Mouse (Mus musculus): Measurements from ENCODE around the gene 2310022A10Rik. TPM values are rescaled to one million over a fixed set of nuclear protein-coding genes. Genes with fewer than 3 reads are reported as not detected.

2310022A10Rik gene
- polyA plus RNA-seq, 1 experiment from 2014 or later = 26.4 TPM

- H3K9ac ChIP-seq = peak overlapping the region; percentile 31; the same call in 1 of the 2 replicates
- DNase-seq (ENCODE audit: low spot score) (no peak), ATAC-seq (ENCODE audit: low FRiP score) (no peak)
- H3K27ac ChIP-seq = peak overlapping the region; percentile 79
- 73% methylated on average over 9 of the region's 9 CpGs for WGBS
- H3K4me3 ChIP-seq (replicated peaks; ENCODE audit: low read length) = no peak overlapping the region
- H3K4me1 ChIP-seq (replicated peaks; ENCODE audit: control insufficient read depth, insufficient read depth, low read length) = peaks cover 33% of the 10 kb centered on the region; the same call in 1 of the 2 replicates
- no peaks in the 10 kb centered on the region for H3K9me3 ChIP-seq (ENCODE audit: control insufficient read depth, low read length)
- H3K27me3 ChIP-seq (ENCODE audit: control insufficient read depth, insufficient read depth, low read length) = no peaks in the 10 kb centered on the region
- H3K4me2 ChIP-seq (replicated peaks) = no peak overlapping the region
- H3K36me3 ChIP-seq (replicated peaks; ENCODE audit: control insufficient read depth, insufficient read depth) = peaks cover 16% of the 10 kb centered on the region
These were observed 52.7 kb downstream of the 2310022A10Rik start for GRCm38 (mm10) chr7:27605499-27606285.

GRCm38 (mm10) chr7:27606481-27607254, 53.6 kb downstream of the 2310022A10Rik start:
- Histone ChIP-seq H3K27ac (no peak overlapping the region), H3K9me3 (ENCODE audit: control insufficient read depth, low read length) (no peaks in the 10 kb centered on the region), H3K4me1 (replicated peaks; ENCODE audit: control insufficient read depth, insufficient read depth, low read length) (peaks cover 29% of the 10 kb centered on the region; the same call in 1 of the 2 replicates), H3K4me3 (replicated peaks; ENCODE audit: low read length) (no peak overlapping the region), H3K27me3 (ENCODE audit: control insufficient read depth, insufficient read depth, low read length) (no peaks in the 10 kb centered on the region), H3K4me2 (replicated peaks) (no peak overlapping the region), H3K36me3 (replicated peaks; ENCODE audit: control insufficient read depth, insufficient read depth) (peaks cover 24% of the 10 kb centered on the region), H3K9ac (no peak overlapping the region)
- WGBS = 67% methylated on average over 10 of the region's 10 CpGs
- no peak for DNase-seq (ENCODE audit: low spot score)
- ATAC-seq (ENCODE audit: low FRiP score) = no peak

GRCm38 (mm10) chr7:27607580-27607979, 54.5 kb downstream of the 2310022A10Rik start:
- no peak overlapping the region for H3K9ac ChIP-seq
- no peak overlapping the region for H3K4me3 ChIP-seq (replicated peaks; ENCODE audit: low read length)
- H3K36me3 ChIP-seq (replicated peaks; ENCODE audit: control insufficient read depth, insufficient read depth) = peaks cover 24% of the 10 kb centered on the region
- no peak overlapping the region for H3K4me2 ChIP-seq (replicated peaks)
- WGBS = 34% methylated on average over 5 of the region's 5 CpGs
- H3K27ac ChIP-seq = no peak overlapping the region
- DNase-seq (ENCODE audit: low spot score) = no peak
- peak; percentile 58; the same call in 1 of the 2 replicates for ATAC-seq (ENCODE audit: low FRiP score)
- H3K27me3 ChIP-seq (ENCODE audit: control insufficient read depth, insufficient read depth, low read length) = no peaks in the 10 kb centered on the region
- peaks cover 29% of the 10 kb centered on the region; the same call in 1 of the 2 replicates for H3K4me1 ChIP-seq (replicated peaks; ENCODE audit: control insufficient read depth, insufficient read depth, low read length)
- no peaks in the 10 kb centered on the region for H3K9me3 ChIP-seq (ENCODE audit: control insufficient read depth, low read length)

- Histone ChIP-seq H3K4me3 (replicated peaks; ENCODE audit: low read length) (no peak overlapping the region), H3K4me2 (replicated peaks) (no peak overlapping the region), H3K36me3 (replicated peaks; ENCODE audit: control insufficient read depth, insufficient read depth) (peaks cover 24% of the 10 kb centered on the region), H3K9ac (no peak overlapping the region), H3K27ac (no peak overlapping the region), H3K9me3 (ENCODE audit: control insufficient read depth, low read length) (no peaks in the 10 kb centered on the region), H3K27me3 (ENCODE audit: control insufficient read depth, insufficient read depth, low read length) (no peaks in the 10 kb centered on the region), H3K4me1 (replicated peaks; ENCODE audit: control insufficient read depth, insufficient read depth, low read length) (peaks cover 34% of the 10 kb centered on the region)
- DNase-seq (ENCODE audit: low spot score) = no peak
- ATAC-seq (ENCODE audit: low FRiP score) = no peak
- WGBS = 94% methylated on average over 3 of the region's 3 CpGs
These were observed 55.1 kb downstream of the 2310022A10Rik start for GRCm38 (mm10) chr7:27608130-27608529.

GRCm38 (mm10) chr7:27609285-27609684, 56.3 kb downstream of the 2310022A10Rik start:
- Histone ChIP-seq H3K4me3 (replicated peaks; ENCODE audit: low read length) (no peak overlapping the region), H3K9me3 (ENCODE audit: control insufficient read depth, low read length) (no peaks in the 10 kb centered on the region), H3K27ac (no peak overlapping the region), H3K4me1 (replicated peaks; ENCODE audit: control insufficient read depth, insufficient read depth, low read length) (peaks cover 41% of the 10 kb centered on the region), H3K9ac (no peak overlapping the region), H3K36me3 (replicated peaks; ENCODE audit: control insufficient read depth, insufficient read depth) (peaks cover 27% of the 10 kb centered on the region), H3K4me2 (replicated peaks) (no peak overlapping the region), H3K27me3 (ENCODE audit: control insufficient read depth, insufficient read depth, low read length) (no peaks in the 10 kb centered on the region)
- DNase-seq (ENCODE audit: low spot score) = no peak
- WGBS = 97% methylated on average over 4 of the region's 4 CpGs
- ATAC-seq (ENCODE audit: low FRiP score) = no peak

- H3K9me3 ChIP-seq (ENCODE audit: control insufficient read depth, low read length) = no peaks in the 10 kb centered on the region
- H3K4me1 ChIP-seq (replicated peaks; ENCODE audit: control insufficient read depth, insufficient read depth, low read length) = peaks cover 41% of the 10 kb centered on the region
- DNase-seq (ENCODE audit: low spot score) (no peak), ATAC-seq (ENCODE audit: low FRiP score) (no peak)
- peaks cover 27% of the 10 kb centered on the region for H3K36me3 ChIP-seq (replicated peaks; ENCODE audit: control insufficient read depth, insufficient read depth)
- 87% methylated on average over 2 of the region's 2 CpGs for WGBS
- H3K9ac ChIP-seq = no peak overlapping the region
- H3K4me2 ChIP-seq (replicated peaks) = no peak overlapping the region
- H3K27me3 ChIP-seq (ENCODE audit: control insufficient read depth, insufficient read depth, low read length) = no peaks in the 10 kb centered on the region
- H3K4me3 ChIP-seq (replicated peaks; ENCODE audit: low read length) = no peak overlapping the region
- H3K27ac ChIP-seq = no peak overlapping the region
These were observed 56.7 kb downstream of the 2310022A10Rik start for GRCm38 (mm10) chr7:27609688-27610087.

- DNase-seq (ENCODE audit: low spot score) = no peak
- no peak overlapping the region for H3K4me3 ChIP-seq (replicated peaks; ENCODE audit: low read length)
- ATAC-seq (ENCODE audit: low FRiP score) = no peak
- H3K27ac ChIP-seq = no peak overlapping the region
- no peak overlapping the region for H3K9ac ChIP-seq
- no peak overlapping the region for H3K4me2 ChIP-seq (replicated peaks)
- H3K36me3 ChIP-seq (replicated peaks; ENCODE audit: control insufficient read depth, insufficient read depth) = peaks cover 27% of the 10 kb centered on the region
- H3K9me3 ChIP-seq (ENCODE audit: control insufficient read depth, low read length) = no peaks in the 10 kb centered on the region
- H3K4me1 ChIP-seq (replicated peaks; ENCODE audit: control insufficient read depth, insufficient read depth, low read length) = peaks cover 37% of the 10 kb centered on the region
- 88% methylated on average over 3 of the region's 3 CpGs for WGBS
- H3K27me3 ChIP-seq (ENCODE audit: control insufficient read depth, insufficient read depth, low read length) = no peaks in the 10 kb centered on the region
These were observed 57.3 kb downstream of the 2310022A10Rik start for GRCm38 (mm10) chr7:27610370-27610769.

GRCm38 (mm10) chr7:27610871-27611270, 57.8 kb downstream of the 2310022A10Rik start:
- H3K27ac ChIP-seq = no peak overlapping the region
- 95% methylated on average over 5 of the region's 5 CpGs for WGBS
- no peak overlapping the region for H3K9ac ChIP-seq
- no peak for DNase-seq (ENCODE audit: low spot score)
- no peaks in the 10 kb centered on the region for H3K9me3 ChIP-seq (ENCODE audit: control insufficient read depth, low read length)
- ATAC-seq (ENCODE audit: low FRiP score) = no peak
- no peak overlapping the region for H3K4me2 ChIP-seq (replicated peaks)
- peaks cover 35% of the 10 kb centered on the region for H3K4me1 ChIP-seq (replicated peaks; ENCODE audit: control insufficient read depth, insufficient read depth, low read length)
- no peak overlapping the region for H3K4me3 ChIP-seq (replicated peaks; ENCODE audit: low read length)
- H3K27me3 ChIP-seq (ENCODE audit: control insufficient read depth, insufficient read depth, low read length) = no peaks in the 10 kb centered on the region
- H3K36me3 ChIP-seq (replicated peaks; ENCODE audit: control insufficient read depth, insufficient read depth) = peaks cover 29% of the 10 kb centered on the region

GRCm38 (mm10) chr7:27612940-27613339, 59.9 kb downstream of the 2310022A10Rik start:
- ATAC-seq (ENCODE audit: low FRiP score) (no peak), DNase-seq (ENCODE audit: low spot score) (no peak)
- H3K27me3 ChIP-seq (ENCODE audit: control insufficient read depth, insufficient read depth, low read length) = no peaks in the 10 kb centered on the region
- no peak overlapping the region for H3K4me2 ChIP-seq (replicated peaks)
- no peak overlapping the region for H3K4me3 ChIP-seq (replicated peaks; ENCODE audit: low read length)
- H3K27ac ChIP-seq = peak overlapping the region; percentile 83
- peaks cover 21% of the 10 kb centered on the region for H3K4me1 ChIP-seq (replicated peaks; ENCODE audit: control insufficient read depth, insufficient read depth, low read length)
- no peak overlapping the region for H3K9ac ChIP-seq
- peaks cover 48% of the 10 kb centered on the region for H3K36me3 ChIP-seq (replicated peaks; ENCODE audit: control insufficient read depth, insufficient read depth)
- WGBS = 62% methylated on average over 4 of the region's 4 CpGs
- H3K9me3 ChIP-seq (ENCODE audit: control insufficient read depth, low read length) = no peaks in the 10 kb centered on the region

Measured in hindbrain, embryonic 14.5 days (tissue).